Mouse (Mus musculus) ovary, adult 10 weeks (tissue): ENCODE results near the gene Prrx2. TPM values are rescaled to one million over a fixed set of nuclear protein-coding genes. Genes with fewer than 3 reads are reported as not detected.

ENCODE experiments used
- polyA plus RNA-seq: library from polyadenylated mRNA; stranded (reverse); fragments of 350-450 nt; fragmentation: Illumina TruSeq; extraction: RNeasy Lipid Tissue Mini Kit (QIAGEN cat#74804); gene quantifications from one replicate; pipeline ENCODE4 v1.2.3, GENCODE M21; 2014

The Prrx2 gene
- polyA plus RNA-seq = not detected

DNA sequence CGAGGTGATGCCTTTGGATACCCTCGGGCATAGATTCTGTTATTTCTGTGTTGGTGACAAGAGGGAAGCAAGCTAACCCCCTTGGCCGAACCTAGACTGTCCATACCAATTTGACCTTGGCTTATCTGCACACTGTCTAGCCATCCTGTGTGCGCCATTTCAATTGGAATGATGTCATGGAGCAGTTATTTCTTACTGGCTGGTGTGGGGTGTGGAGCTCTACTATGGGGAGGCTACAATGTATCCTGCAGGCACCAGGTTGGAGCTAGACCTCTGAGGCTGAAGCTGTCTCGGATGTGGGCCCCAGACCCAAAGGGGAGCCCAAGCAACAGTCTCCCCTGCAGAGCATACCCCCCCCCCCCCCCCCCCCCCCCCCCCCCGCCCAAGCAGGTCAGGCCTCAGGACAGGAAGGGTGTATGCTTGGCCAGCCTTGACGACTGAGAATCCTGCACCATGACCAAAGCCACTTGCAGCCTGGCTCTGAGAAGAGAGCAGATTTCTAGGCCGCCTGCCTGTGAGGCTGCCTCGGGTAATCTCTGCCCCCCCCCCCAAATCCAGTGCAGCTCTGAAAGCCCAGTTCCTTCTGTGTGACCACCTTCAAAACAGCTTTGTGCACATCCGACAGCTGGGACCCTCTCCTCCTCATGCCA, at the start of gene Prrx2:
Gene Prrx2, plus strand, starts transcription at position 600 of the 650 bp plus-strand sequence.

DNA sequence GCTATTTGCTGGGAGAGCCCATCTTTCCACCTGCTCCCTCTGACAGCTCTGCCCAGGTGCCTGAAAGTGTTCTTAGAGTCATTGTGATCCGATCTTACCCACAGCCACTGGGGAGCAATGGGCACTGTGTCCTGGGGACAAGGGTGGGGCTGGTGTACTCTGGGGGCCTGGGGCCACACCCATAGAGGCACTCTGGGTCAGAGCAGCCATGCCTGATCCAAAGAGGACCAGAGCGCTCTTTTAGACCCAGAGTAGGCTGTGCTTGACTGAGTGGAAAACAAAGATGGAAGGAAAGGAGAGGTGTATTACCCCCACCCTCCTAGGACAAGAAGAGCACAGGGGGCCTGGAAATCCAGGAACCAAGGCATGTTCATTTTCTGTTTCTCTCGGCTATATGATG, 31.2 kb upstream of the Prrx2 start, which contains the start of gene 1700001O22Rik:
Gene 1700001O22Rik, minus strand, starts transcription at position 58 of the 400 bp plus-strand sequence.

DNA sequence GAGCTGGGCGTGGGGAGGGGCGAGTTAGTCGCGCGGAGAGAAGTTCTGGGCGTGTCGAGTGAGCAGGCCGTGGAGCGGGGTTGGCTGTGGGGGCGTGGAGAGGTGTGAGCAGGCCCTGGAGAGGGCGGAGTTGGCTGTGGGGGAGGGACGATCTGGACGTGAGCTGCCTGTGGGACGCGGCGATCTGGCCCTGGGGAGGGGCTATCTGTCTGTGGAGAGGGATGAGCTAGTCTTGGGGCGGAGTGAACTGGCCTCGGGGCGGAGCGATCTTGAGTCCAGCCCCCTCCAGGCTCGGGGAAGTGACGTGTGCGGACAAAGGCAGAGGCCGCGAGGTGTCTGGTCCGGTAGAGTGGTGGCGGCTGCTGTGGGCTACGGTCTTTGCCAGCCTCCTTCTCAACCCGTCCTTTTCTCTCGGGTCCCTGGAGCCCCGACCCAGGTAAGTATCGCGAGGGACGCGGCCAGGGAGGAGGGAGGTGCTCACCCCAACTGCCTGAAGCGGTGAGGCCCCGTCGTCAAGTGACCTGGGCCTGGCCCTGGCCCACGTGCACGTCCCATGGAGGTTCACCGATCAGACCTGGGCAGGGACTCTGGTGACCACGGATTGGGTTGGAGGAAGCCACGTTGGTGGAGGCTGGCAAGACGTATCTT, 27.0 kb upstream of the Prrx2 start, which contains the start of gene Ntmt1:
Gene Ntmt1, plus strand, starts transcription at position 179 of the 648 bp plus-strand sequence.

DNA sequence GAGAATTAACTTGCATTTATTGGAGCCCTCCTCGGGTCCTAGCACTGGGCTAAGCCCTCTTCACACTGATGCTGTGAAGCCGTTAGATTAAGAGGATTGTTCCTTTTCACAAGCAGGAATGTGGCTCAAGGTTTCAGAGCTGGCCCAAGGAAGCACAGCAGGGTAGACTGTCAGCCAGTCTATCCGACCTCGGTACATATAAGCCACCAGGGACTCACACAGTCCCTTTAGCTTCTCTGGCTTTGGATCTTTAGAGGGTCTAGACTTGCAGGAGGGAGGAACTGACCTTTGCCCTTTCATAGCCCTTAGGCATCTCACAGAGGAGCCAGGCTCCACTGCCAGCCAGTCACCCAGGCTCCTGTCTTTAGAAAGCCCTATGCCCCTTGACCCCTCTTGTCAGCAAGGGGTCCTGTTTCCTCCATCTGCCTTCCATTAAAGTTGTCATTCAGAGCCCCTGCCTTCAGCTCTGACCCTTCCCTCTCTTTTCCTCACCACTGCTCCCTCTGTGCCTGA, 4.4 kb upstream of the Prrx2 start, which contains the start of gene Asb6:
Gene Asb6, minus strand, starts transcription at position 51 of the 513 bp plus-strand sequence.

DNA sequence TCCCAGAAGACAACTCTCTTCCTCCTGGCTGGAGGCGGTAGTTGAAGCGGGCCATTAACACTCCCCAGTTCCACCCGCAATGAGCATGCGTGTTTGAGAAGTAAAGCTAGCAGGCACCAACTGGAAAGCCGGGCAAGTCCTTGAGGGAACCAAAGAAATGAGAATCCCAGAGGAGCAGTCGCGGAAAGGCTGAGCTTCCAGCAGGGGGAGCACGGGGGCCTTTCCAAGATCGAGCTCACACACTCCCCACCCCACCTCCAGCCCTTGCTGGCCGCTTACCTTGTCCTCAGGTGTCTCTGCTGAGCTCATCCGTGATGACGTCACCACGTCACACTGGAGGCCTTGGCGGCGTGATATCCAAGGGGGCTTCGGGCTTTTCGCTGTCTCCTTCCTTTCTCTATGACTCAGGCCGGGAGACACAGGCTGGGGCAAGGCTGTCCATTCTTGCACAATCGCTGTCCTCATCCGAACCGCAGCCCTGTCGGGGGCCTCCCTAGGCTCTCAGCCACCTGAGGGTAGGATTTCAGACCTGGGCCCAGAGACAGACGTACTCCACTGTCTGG, 94.8 kb downstream of the Prrx2 start, which contains the start of gene Ptges:
Gene Ptges, minus strand, starts transcription at position 381 of the 563 bp plus-strand sequence.

Other genes with a start within 250 kb of the Prrx2 start
- 1.9 TPM for gene Cstad, start 239.9 kb upstream of the Prrx2 start, polyA plus RNA-seq
- gene 1700001O22Rik, start 31.3 kb upstream of the Prrx2 start, polyA plus RNA-seq = not detected
- not detected for gene Ntmt1, start 27.1 kb upstream of the Prrx2 start, polyA plus RNA-seq
- gene Asb6, start 4.6 kb upstream of the Prrx2 start, polyA plus RNA-seq = not detected
- 36.3 TPM for gene Ptges, start 94.9 kb downstream of the Prrx2 start, polyA plus RNA-seq
- gene Tor1b, start 118.0 kb downstream of the Prrx2 start, polyA plus RNA-seq = 20.4 TPM
- gene Tor1a, start 133.0 kb downstream of the Prrx2 start, polyA plus RNA-seq = 6.2 TPM
- 14.5 TPM for gene BC005624, start 147.2 kb downstream of the Prrx2 start, polyA plus RNA-seq
- gene Usp20, start 147.3 kb downstream of the Prrx2 start, polyA plus RNA-seq = 0.60 TPM